Mouse (Mus musculus): ENCODE measurements at regions not wholly inside any gene's neighbourhood (a gene's known extent, or its start where the extent isn't known, plus 50 kb on each side); places are given as distances from the start of the nearest gene placed in this dataset.

DNA sequence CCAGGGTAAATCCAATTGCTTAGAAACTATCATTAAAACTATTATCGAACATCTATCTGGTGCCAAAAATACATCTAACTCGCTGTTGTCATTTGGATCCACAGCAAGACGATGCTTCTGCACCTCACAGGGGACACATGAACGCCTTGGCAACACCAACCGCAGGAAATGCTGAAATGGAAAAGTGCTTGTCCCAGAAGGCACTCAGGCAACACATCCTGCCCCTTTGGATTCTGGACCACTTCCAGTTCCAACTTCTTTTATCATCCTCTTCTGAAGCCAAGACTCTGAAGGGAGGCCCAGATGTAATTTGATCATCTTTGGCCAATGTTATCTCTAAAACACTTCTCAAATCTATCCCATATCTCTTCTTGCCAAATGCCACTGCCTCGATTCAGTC lies 79.4 kb upstream of the Acvr2a start:
- TF ChIP-seq POLR2A (IDR thresholded peaks at IDR 0.05; ENCODE audit: insufficient read depth, low read length) (no peak), CTCF (IDR thresholded peaks at IDR 0.05; ENCODE audit: low read depth, low read length) (no peak)

All from ES-Bruce4 (cell line).